Mouse (Mus musculus): ENCODE measurements at regions not wholly inside any gene's neighbourhood (a gene's known extent, or its start where the extent isn't known, plus 50 kb on each side); places are given as distances from the start of the nearest gene placed in this dataset.

DNA sequence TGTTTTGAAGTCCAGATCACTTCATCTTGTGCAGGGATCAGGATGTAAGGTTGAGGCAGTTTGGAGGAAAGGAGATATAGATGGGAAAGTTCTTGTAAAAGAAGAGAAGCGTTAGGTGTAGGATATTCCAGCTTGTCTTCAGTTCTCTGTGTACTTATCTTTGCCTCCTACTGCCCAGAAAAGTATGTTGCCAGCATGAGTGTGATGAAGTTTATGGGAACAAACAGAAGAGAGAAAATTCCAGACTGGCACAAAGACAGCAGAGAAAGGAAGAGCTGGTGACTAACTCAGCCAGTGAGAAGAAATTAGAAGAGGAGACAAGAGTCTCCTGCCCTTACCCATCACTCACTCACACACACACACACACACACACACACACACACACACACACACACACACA, 582.5 kb downstream of the Gm19410 start:
- Histone ChIP-seq H3K4me3 (ENCODE audit: low read length) (no peak overlapping the region), H3K4me2 (ENCODE audit: low read depth, low read length) (no peak overlapping the region), H3K36me3 (ENCODE audit: control insufficient read depth, insufficient read depth, low read length) (no peaks in the 10 kb centered on the region), H3K27ac (ENCODE audit: low read length) (no peak overlapping the region), H3K9me3 (ENCODE audit: control insufficient read depth, low read length) (no peaks in the 10 kb centered on the region), H3K27me3 (ENCODE audit: control insufficient read depth, insufficient read depth, low read depth, low read length) (no peaks in the 10 kb centered on the region), H3K4me1 (replicated peaks; ENCODE audit: control insufficient read depth, insufficient read depth, low read length) (no peaks in the 10 kb centered on the region), H3K9ac (ENCODE audit: low read length) (no peak overlapping the region)
- 88% methylated on average over 1 of the region's 1 CpGs for WGBS
- no peak for ATAC-seq (ENCODE audit: low read depth)

GRCm38 (mm10) chr8:36354926-36355325, 589.3 kb downstream of the Gm19410 start:
- Histone ChIP-seq H3K4me3 (ENCODE audit: low read length) (no peak overlapping the region), H3K27me3 (ENCODE audit: control insufficient read depth, insufficient read depth, low read depth, low read length) (no peaks in the 10 kb centered on the region), H3K36me3 (ENCODE audit: control insufficient read depth, insufficient read depth, low read length) (no peaks in the 10 kb centered on the region), H3K9me3 (ENCODE audit: control insufficient read depth, low read length) (no peaks in the 10 kb centered on the region), H3K27ac (ENCODE audit: low read length) (peak overlapping the region; percentile 41), H3K4me1 (replicated peaks; ENCODE audit: control insufficient read depth, insufficient read depth, low read length) (peaks cover 4% of the 10 kb centered on the region; the same call in 1 of the 2 replicates), H3K4me2 (ENCODE audit: low read depth, low read length) (no peak overlapping the region), H3K9ac (ENCODE audit: low read length) (no peak overlapping the region)
- 23% methylated on average over 3 of the region's 3 CpGs for WGBS
- no peak; the same call in 1 of the 2 replicates for ATAC-seq (ENCODE audit: low read depth)

DNA sequence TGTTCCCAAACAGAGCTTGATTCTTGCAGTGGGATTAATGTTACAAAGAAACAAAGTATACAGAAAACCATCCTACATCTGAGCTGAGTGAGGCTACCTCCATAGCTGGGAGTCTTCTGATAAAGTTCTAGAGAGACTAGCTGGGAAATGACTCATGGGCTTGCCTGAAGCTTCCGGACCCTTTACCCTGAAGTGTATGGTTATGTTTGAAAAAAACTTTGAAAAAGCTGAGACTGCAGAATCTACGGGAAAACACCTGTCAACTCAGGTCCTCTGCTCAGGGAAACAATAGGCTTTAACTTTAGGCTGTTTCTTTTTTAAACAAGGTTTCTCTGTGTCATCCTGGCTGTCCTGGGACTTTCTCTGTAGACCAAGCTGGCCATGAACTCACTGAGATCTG, 593.4 kb downstream of the Gm19410 start:
- no peak for ATAC-seq (ENCODE audit: low read depth)
- Histone ChIP-seq H3K9me3 (ENCODE audit: control insufficient read depth, low read length) (no peaks in the 10 kb centered on the region), H3K4me3 (ENCODE audit: low read length) (no peak overlapping the region), H3K4me2 (ENCODE audit: low read depth, low read length) (no peak overlapping the region), H3K27ac (ENCODE audit: low read length) (no peak overlapping the region), H3K27me3 (ENCODE audit: control insufficient read depth, insufficient read depth, low read depth, low read length) (no peaks in the 10 kb centered on the region), H3K9ac (ENCODE audit: low read length) (no peak overlapping the region), H3K36me3 (ENCODE audit: control insufficient read depth, insufficient read depth, low read length) (no peaks in the 10 kb centered on the region), H3K4me1 (replicated peaks; ENCODE audit: control insufficient read depth, insufficient read depth, low read length) (peaks cover 4% of the 10 kb centered on the region; the same call in 1 of the 2 replicates)
- 71% methylated on average over 2 of the region's 2 CpGs for WGBS

- WGBS: 5% methylated on average over 2 of the region's 2 CpGs
- no peaks in the 10 kb centered on the region for H3K9me3 ChIP-seq (ENCODE audit: control insufficient read depth, low read length)
- H3K27ac ChIP-seq (ENCODE audit: low read length): no peak overlapping the region
- no peaks in the 10 kb centered on the region for H3K27me3 ChIP-seq (ENCODE audit: control insufficient read depth, insufficient read depth, low read depth, low read length)
- ATAC-seq (ENCODE audit: low read depth): peak; percentile 68; the same call in 1 of the 2 replicates
- no peaks in the 10 kb centered on the region for H3K4me1 ChIP-seq (replicated peaks; ENCODE audit: control insufficient read depth, insufficient read depth, low read length)
- no peak overlapping the region for H3K4me3 ChIP-seq (ENCODE audit: low read length)
- H3K36me3 ChIP-seq (ENCODE audit: control insufficient read depth, insufficient read depth, low read length): no peaks in the 10 kb centered on the region
- no peak overlapping the region for H3K9ac ChIP-seq (ENCODE audit: low read length)
- H3K4me2 ChIP-seq (ENCODE audit: low read depth, low read length): no peak overlapping the region
Measured at GRCm38 (mm10) chr8:36361255-36361654, 595.7 kb downstream of the Gm19410 start.

GRCm38 (mm10) chr8:36361818-36362217, 596.2 kb downstream of the Gm19410 start:
- Histone ChIP-seq H3K27ac (ENCODE audit: low read length) (no peak overlapping the region), H3K4me3 (ENCODE audit: low read length) (no peak overlapping the region), H3K27me3 (ENCODE audit: control insufficient read depth, insufficient read depth, low read depth, low read length) (no peaks in the 10 kb centered on the region), H3K4me1 (replicated peaks; ENCODE audit: control insufficient read depth, insufficient read depth, low read length) (no peaks in the 10 kb centered on the region), H3K9ac (ENCODE audit: low read length) (no peak overlapping the region), H3K9me3 (ENCODE audit: control insufficient read depth, low read length) (no peaks in the 10 kb centered on the region), H3K4me2 (ENCODE audit: low read depth, low read length) (no peak overlapping the region), H3K36me3 (ENCODE audit: control insufficient read depth, insufficient read depth, low read length) (no peaks in the 10 kb centered on the region)
- 34% methylated on average over 8 of the region's 8 CpGs for WGBS
- no peak for ATAC-seq (ENCODE audit: low read depth)

DNA sequence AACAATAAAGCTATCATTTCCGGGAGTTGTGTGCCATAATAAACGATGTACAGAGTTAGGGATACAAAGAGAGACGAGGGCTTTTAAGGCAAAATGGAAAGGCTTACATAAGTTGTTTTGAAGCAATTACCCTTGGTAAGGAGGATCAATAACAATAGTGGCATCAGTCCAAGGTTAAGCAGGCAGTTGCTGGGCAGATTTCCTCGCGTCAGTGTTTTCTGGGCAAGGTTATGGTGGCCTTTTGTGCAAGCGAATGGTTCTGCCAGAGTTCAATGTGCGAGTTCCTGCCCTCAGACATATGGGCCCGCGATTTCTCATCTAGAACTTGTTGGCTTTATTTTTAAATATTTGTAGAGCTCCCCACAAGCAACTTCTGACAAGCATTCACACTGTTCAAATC, 597.7 kb downstream of the Gm19410 start:
- Histone ChIP-seq H3K4me3 (ENCODE audit: low read length) (no peak overlapping the region), H3K27me3 (ENCODE audit: control insufficient read depth, insufficient read depth, low read depth, low read length) (no peaks in the 10 kb centered on the region), H3K4me2 (ENCODE audit: low read depth, low read length) (no peak overlapping the region), H3K27ac (ENCODE audit: low read length) (no peak overlapping the region), H3K4me1 (replicated peaks; ENCODE audit: control insufficient read depth, insufficient read depth, low read length) (no peaks in the 10 kb centered on the region), H3K9me3 (ENCODE audit: control insufficient read depth, low read length) (no peaks in the 10 kb centered on the region), H3K9ac (ENCODE audit: low read length) (no peak overlapping the region), H3K36me3 (ENCODE audit: control insufficient read depth, insufficient read depth, low read length) (no peaks in the 10 kb centered on the region)
- WGBS: 57% methylated on average over 9 of the region's 9 CpGs
- no peak for ATAC-seq (ENCODE audit: low read depth)

- no peaks in the 10 kb centered on the region for H3K9me3 ChIP-seq (ENCODE audit: control insufficient read depth, low read length)
- H3K4me3 ChIP-seq (ENCODE audit: low read length): no peak overlapping the region
- H3K27ac ChIP-seq (ENCODE audit: low read length): no peak overlapping the region
- H3K4me1 ChIP-seq (replicated peaks; ENCODE audit: control insufficient read depth, insufficient read depth, low read length): no peaks in the 10 kb centered on the region
- no peak overlapping the region for H3K9ac ChIP-seq (ENCODE audit: low read length)
- no peak overlapping the region for H3K4me2 ChIP-seq (ENCODE audit: low read depth, low read length)
- 63% methylated on average over 6 of the region's 6 CpGs for WGBS
- no peaks in the 10 kb centered on the region for H3K36me3 ChIP-seq (ENCODE audit: control insufficient read depth, insufficient read depth, low read length)
- H3K27me3 ChIP-seq (ENCODE audit: control insufficient read depth, insufficient read depth, low read depth, low read length): no peaks in the 10 kb centered on the region
- no peak for ATAC-seq (ENCODE audit: low read depth)
Measured at GRCm38 (mm10) chr8:36364567-36365231, 599.1 kb downstream of the Gm19410 start.

DNA sequence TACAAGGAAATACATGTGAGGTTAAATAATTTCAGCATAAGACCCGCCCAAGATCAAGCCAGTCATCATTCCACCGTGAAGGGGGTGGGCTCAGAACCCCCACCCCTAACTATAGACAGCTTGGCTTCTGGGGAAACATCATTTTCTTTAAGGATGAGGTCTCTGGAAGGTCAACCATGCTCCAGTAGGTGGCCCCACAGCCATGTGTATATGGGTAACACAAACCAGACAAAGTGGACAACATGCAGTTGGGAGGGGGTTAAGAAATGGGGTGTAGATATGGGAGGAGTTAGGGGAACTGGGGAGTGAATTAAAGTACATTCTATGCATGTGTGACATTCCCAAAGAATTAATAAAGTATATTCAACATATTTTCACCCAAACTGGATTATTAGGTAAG, 600.4 kb downstream of the Gm19410 start:
- H3K9ac ChIP-seq (ENCODE audit: low read length): no peak overlapping the region
- no peaks in the 10 kb centered on the region for H3K36me3 ChIP-seq (ENCODE audit: control insufficient read depth, insufficient read depth, low read length)
- H3K9me3 ChIP-seq (ENCODE audit: control insufficient read depth, low read length): no peaks in the 10 kb centered on the region
- whole genome bisulfite sequencing: 56% methylated on average over 2 of the region's 2 CpGs
- H3K4me2 ChIP-seq (ENCODE audit: low read depth, low read length): no peak overlapping the region
- H3K27ac ChIP-seq (ENCODE audit: low read length): no peak overlapping the region
- H3K27me3 ChIP-seq (ENCODE audit: control insufficient read depth, insufficient read depth, low read depth, low read length): no peaks in the 10 kb centered on the region
- no peaks in the 10 kb centered on the region for H3K4me1 ChIP-seq (replicated peaks; ENCODE audit: control insufficient read depth, insufficient read depth, low read length)
- no peak overlapping the region for H3K4me3 ChIP-seq (ENCODE audit: low read length)
- no peak for ATAC-seq (ENCODE audit: low read depth)

DNA sequence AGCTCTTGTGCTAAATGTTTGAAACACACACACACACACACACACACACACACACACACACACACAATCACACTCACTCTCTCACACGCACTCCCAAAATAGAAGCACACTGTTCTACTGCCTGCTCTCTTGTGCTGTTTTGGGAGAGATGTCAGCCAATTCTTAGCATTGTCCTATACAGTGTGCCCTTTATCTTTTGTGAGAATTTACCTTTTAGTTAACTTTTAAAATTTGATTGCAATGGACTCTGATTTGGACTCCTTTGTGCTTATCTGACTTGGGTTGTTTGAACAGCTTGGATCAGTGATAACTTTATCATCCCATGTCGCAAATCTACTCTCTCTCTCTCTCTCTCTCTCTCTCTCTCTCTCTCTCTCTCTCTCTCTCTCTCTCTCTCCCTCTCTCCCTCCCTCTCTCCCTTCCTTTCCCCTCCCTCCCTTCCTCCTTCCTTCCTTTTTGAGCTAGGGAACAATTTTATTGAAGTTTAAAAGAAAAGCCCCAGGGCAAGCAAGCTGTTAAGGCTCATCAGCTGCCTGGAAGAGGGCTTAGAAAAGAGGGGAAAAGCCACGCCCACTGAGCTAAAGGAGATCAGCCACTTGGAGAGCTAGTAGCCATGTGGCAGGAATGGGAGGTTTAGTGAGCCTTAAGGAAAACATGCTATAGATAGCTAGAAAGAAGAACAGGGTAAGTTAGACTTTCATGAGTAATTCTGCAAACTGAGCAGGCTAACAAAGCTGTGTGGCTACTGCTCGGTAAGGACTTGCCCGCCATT, 611.2 kb downstream of the Gm19410 start:
- Histone ChIP-seq H3K27ac (ENCODE audit: low read length) (no peak overlapping the region), H3K36me3 (ENCODE audit: control insufficient read depth, insufficient read depth, low read length) (no peaks in the 10 kb centered on the region), H3K4me1 (replicated peaks; ENCODE audit: control insufficient read depth, insufficient read depth, low read length) (no peaks in the 10 kb centered on the region; the same call in 1 of the 2 replicates), H3K4me3 (ENCODE audit: low read length) (no peak overlapping the region), H3K27me3 (ENCODE audit: control insufficient read depth, insufficient read depth, low read depth, low read length) (no peaks in the 10 kb centered on the region), H3K9me3 (ENCODE audit: control insufficient read depth, low read length) (no peaks in the 10 kb centered on the region), H3K4me2 (ENCODE audit: low read depth, low read length) (no peak overlapping the region), H3K9ac (ENCODE audit: low read length) (no peak overlapping the region)
- WGBS: 45% methylated on average over 5 of the region's 5 CpGs
- no peak for ATAC-seq (ENCODE audit: low read depth)
